8 mouse cellular contexts compared by ENCODE assay signal in genomic region chr9:56847523-56847922, GRCm38 (mm10). TPM values are rescaled to one million over a fixed set of nuclear protein-coding genes. Genes with fewer than 3 reads are reported as not detected.
DNase-seq lines count a peak whose midpoint lies in the region; ATAC-seq and TF ChIP-seq lines count a peak whose summit lies in the region.

No protein-coding gene starts in this region.

- peak; percentile 71 for DNase-seq in left cerebral cortex, adult 11 months (ENCODE audit: low spot score)
- no peak for DNase-seq in left cerebral cortex, adult 8-10 months (ENCODE audit: low spot score in 2 of 2)
- peak; percentile 89 for DNase-seq in brain, adult 2 months (ENCODE audit: low read depth, low spot score)
- peak; percentile 84 for DNase-seq in hindbrain, embryonic 11.5 days (ENCODE audit: low spot score)
- DNase-seq in left cerebral cortex, postnatal 25 days (ENCODE audit: low spot score in 2 of 2), result peak; percentile 79 to 87
- peak; percentile 11 to 24 for DNase-seq in thymus, adult 18-20 months

- H3K27me3 ChIP-seq in hindbrain, embryonic 11.5 days (ENCODE audit: control insufficient read depth, insufficient read depth, low read length), result no peaks in the 10 kb centered on the region; the same call in 1 of the 2 replicates
- H3K27me3 ChIP-seq in myocyte (ENCODE audit: control insufficient read depth, insufficient read depth, insufficient read length), result no peaks in the 10 kb centered on the region

- no peak overlapping the region for H3K4me3 ChIP-seq in embryonic fibroblast, embryonic 13.5 days (ENCODE audit: insufficient read depth, low read length)
- no peak overlapping the region for H3K4me3 ChIP-seq in hindbrain, embryonic 11.5 days (ENCODE audit: low read depth, low read length)
- H3K4me3 ChIP-seq in myocyte, result no peak overlapping the region

- WGBS in hindbrain, embryonic 11.5 days, result 20% methylated on average over 3 of the region's 3 CpGs

- peak; percentile 97 for TF ChIP-seq CTCF in embryonic fibroblast, embryonic 13.5 days (IDR thresholded peaks at IDR 0.05; ENCODE audit: borderline replicate concordance, insufficient read depth, low read length)

- no peaks in the 10 kb centered on the region for H3K79me2 ChIP-seq in myocyte (ENCODE audit: control insufficient read depth, insufficient read depth)

- ATAC-seq in hindbrain, embryonic 11.5 days (ENCODE audit: low FRiP score), result peak; percentile 26; the same call in 1 of the 2 replicates

- no peak overlapping the region for H3K27ac ChIP-seq in embryonic fibroblast, embryonic 13.5 days (ENCODE audit: insufficient read depth, low read length)
- no peak overlapping the region for H3K27ac ChIP-seq in hindbrain, embryonic 11.5 days (ENCODE audit: low read depth, low read length)

- intact Hi-C loops in left cerebral cortex, postnatal 25 days (cut with DNase I), result loop anchor here (1.0 kb wide), 1 partner anchor 42 kb away; no protein-coding TSS in a partner anchor

- no peaks in the 10 kb centered on the region for H3K4me1 ChIP-seq in embryonic fibroblast, embryonic 13.5 days (ENCODE audit: control insufficient read depth, insufficient read depth, low read length)
- H3K4me1 ChIP-seq in hindbrain, embryonic 11.5 days (replicated peaks; ENCODE audit: control insufficient read depth, insufficient read depth, low read length), result peaks cover 4% of the 10 kb centered on the region; the same call in 1 of the 2 replicates

- H3K36me3 ChIP-seq in hindbrain, embryonic 11.5 days (ENCODE audit: control insufficient read depth, insufficient read depth, low read length), result no peaks in the 10 kb centered on the region
- H3K36me3 ChIP-seq in myocyte (ENCODE audit: control insufficient read depth, insufficient read depth), result no peaks in the 10 kb centered on the region

- no peak for TF ChIP-seq POLR2A in embryonic fibroblast, embryonic 13.5 days (IDR thresholded peaks at IDR 0.05; ENCODE audit: low read depth, low read length)
- no peak for TF ChIP-seq POLR2A in myocyte (IDR thresholded peaks at IDR 0.05; ENCODE audit: insufficient read length, low read depth)

- no peak overlapping the region for H3K4me2 ChIP-seq in hindbrain, embryonic 11.5 days (replicated peaks; ENCODE audit: low read depth, low read length)
- H3K4me2 ChIP-seq in myocyte (ENCODE audit: low read depth), result no peak overlapping the region

- H3K9ac ChIP-seq in hindbrain, embryonic 11.5 days (ENCODE audit: low read depth, low read length), result no peak overlapping the region

- no peak overlapping the region for H3ac ChIP-seq in myocyte (ENCODE audit: control insufficient read depth, insufficient read length)

- H3K9me3 ChIP-seq in hindbrain, embryonic 11.5 days (ENCODE audit: control insufficient read depth, low read length), result no peaks in the 10 kb centered on the region

TF ChIP-seq in myocyte, 11 proteins besides CTCF, POLR2A, EP300 and RAD21:
- TF ChIP-seq POLR2AphosphoS2 (IDR thresholded peaks at IDR 0.05; ENCODE audit: insufficient read length, low read depth), result no peak
- TF ChIP-seq MYOG (IDR thresholded peaks at IDR 0.05; ENCODE audit: control insufficient read depth in 1 of 3, insufficient read depth in 1 of 3, insufficient read length in 2 of 3, low read depth in 2 of 3), result peak; percentile 3 to 58 (median 33)
- peak in 1 of 3 experiments; percentile 21 for TF ChIP-seq MYOD1 (IDR thresholded peaks at IDR 0.05; ENCODE audit: control insufficient read depth in 1 of 3, insufficient read length in 2 of 3, low read depth in 2 of 3)

RNA-seq across cellular contexts. Expression of gene Odf3l1, which starts 17.0 kb away (rescaled TPM):
- under 1 TPM in 2 of 4 experiments, not detected in 2; 0.30 to 0.37 TPM for total RNA-seq in left cerebral cortex, adult 8-10 months (2022)
- not detected in 2 replicates for polyA plus RNA-seq in embryonic fibroblast, embryonic 13.5 days (2011; ENCODE audit: insufficient read length, low read depth, missing spikeins)
- polyA plus RNA-seq in hindbrain, embryonic 11.5 days (2014; fragmentation: Nextera tagmentation; extraction: Ambion mirVana), result 0.36 and 0.37 TPM in 2 replicates
- total RNA-seq in left cerebral cortex, postnatal 25 days (2021), result not detected
- polyA plus RNA-seq in myocyte (2012; fragmentation: generic; extraction: Trizol), result 0.85 TPM

RNA-seq across cellular contexts. Expression of gene Cspg4, which starts 17.3 kb away (rescaled TPM):
- 10 to 100 TPM; 14.2 to 17.9 (median 15.9) TPM for total RNA-seq in left cerebral cortex, adult 8-10 months (2022)
- 48.4 and 76.1 TPM in 2 replicates for polyA plus RNA-seq in embryonic fibroblast, embryonic 13.5 days (2011; ENCODE audit: insufficient read length, low read depth, missing spikeins)
- polyA plus RNA-seq in hindbrain, embryonic 11.5 days (2014; fragmentation: Nextera tagmentation; extraction: Ambion mirVana), result 2.6 and 2.7 TPM in 2 replicates
- total RNA-seq in left cerebral cortex, postnatal 25 days (2021), result 10 to 100 TPM; 17.2 to 18.5 TPM
- polyA plus RNA-seq in myocyte (2012; fragmentation: generic; extraction: Trizol), result 58.3 TPM

RNA-seq across cellular contexts. Expression of gene Lingo1, which starts 51.3 kb away (rescaled TPM):
- 100 to 1,000 TPM; 330 to 366 (median 356) TPM for total RNA-seq in left cerebral cortex, adult 8-10 months (2022)
- polyA plus RNA-seq in embryonic fibroblast, embryonic 13.5 days (2011; ENCODE audit: insufficient read length, low read depth, missing spikeins), result 3.7 and 5.2 TPM in 2 replicates
- 6.7 and 7.2 TPM in 2 replicates for polyA plus RNA-seq in hindbrain, embryonic 11.5 days (2014; fragmentation: Nextera tagmentation; extraction: Ambion mirVana)
- total RNA-seq in left cerebral cortex, postnatal 25 days (2021), result 100 to 1,000 TPM; 486 to 559 TPM
- polyA plus RNA-seq in myocyte (2012; fragmentation: generic; extraction: Trizol), result 1.2 TPM

Comparison
In these comparisons a context has a peak if more than half of its experiments do, and no peak if none do; other contexts are left out.
1. DNase-seq: peak in left cerebral cortex, adult 11 months (single experiment), brain, adult 2 months (single experiment), hindbrain, embryonic 11.5 days (single experiment), left cerebral cortex, postnatal 25 days (2 of 2) and thymus, adult 18-20 months (2 of 2); none in left cerebral cortex, adult 8-10 months (0 of 2).
2. RNA of gene Cspg4, which starts 17.3 kb away (polyA plus RNA-seq): 58.3 TPM in myocyte (single experiment) and 48.4 to 76.1 TPM in embryonic fibroblast, embryonic 13.5 days; 2.6 to 2.7 TPM in hindbrain, embryonic 11.5 days; every median in the first group is over 10 times any median in the second.